Mouse (Mus musculus): ENCODE measurements around the gene Ppp1r1c. TPM values are rescaled to one million over a fixed set of nuclear protein-coding genes. Genes with fewer than 3 reads are reported as not detected.
"Not testable (repeated sequence)": the region's sequence is repeated elsewhere in the genome, so short reads cannot be mapped to it uniquely, and the experiment has no call there.

Gene Ppp1r1c
- polyA plus RNA-seq, 1 experiment from 2014 or later: 3.2 TPM

GRCm38 (mm10) chr2:79797444-79797843 is 89.9 kb downstream of the Ppp1r1c start:
- no peak overlapping the region for H3K4me3 ChIP-seq (replicated peaks)
- H3K4me2 ChIP-seq (replicated peaks): no peak overlapping the region
- H3K9ac ChIP-seq (replicated peaks): no peak overlapping the region
- 72% methylated on average over 2 of the region's 2 CpGs for WGBS
- no peaks in the 10 kb centered on the region for H3K36me3 ChIP-seq
- H3K27me3 ChIP-seq: no peaks in the 10 kb centered on the region
- no peaks in the 10 kb centered on the region for H3K9me3 ChIP-seq
- no peaks in the 10 kb centered on the region for H3K4me1 ChIP-seq (replicated peaks)
- H3K27ac ChIP-seq: no peak overlapping the region
- ATAC-seq: no peak

- no peak overlapping the region for H3K9ac ChIP-seq (replicated peaks)
- no peak overlapping the region for H3K4me3 ChIP-seq (replicated peaks)
- ATAC-seq: no peak
- no peaks in the 10 kb centered on the region for H3K27me3 ChIP-seq
- no peak overlapping the region for H3K4me2 ChIP-seq (replicated peaks)
- 41% methylated on average over 7 of the region's 7 CpGs for WGBS
- no peaks in the 10 kb centered on the region for H3K9me3 ChIP-seq
- H3K36me3 ChIP-seq: no peaks in the 10 kb centered on the region
- H3K27ac ChIP-seq: no peak overlapping the region
- no peaks in the 10 kb centered on the region for H3K4me1 ChIP-seq (replicated peaks)
Observed at GRCm38 (mm10) chr2:79798627-79799026, 91.0 kb downstream of the Ppp1r1c start.

GRCm38 (mm10) chr2:79815708-79816484 is 108.3 kb downstream of the Ppp1r1c start:
- Histone ChIP-seq H3K9ac (replicated peaks) (no peak overlapping the region), H3K4me2 (replicated peaks) (no peak overlapping the region), H3K36me3 (no peaks in the 10 kb centered on the region), H3K27ac (no peak overlapping the region), H3K9me3 (no peaks in the 10 kb centered on the region), H3K4me3 (replicated peaks) (no peak overlapping the region), H3K27me3 (no peaks in the 10 kb centered on the region), H3K4me1 (replicated peaks) (no peaks in the 10 kb centered on the region; the same call in 1 of the 2 replicates)
- ATAC-seq: no peak
- 79% methylated on average over 3 of the region's 3 CpGs for WGBS

DNA sequence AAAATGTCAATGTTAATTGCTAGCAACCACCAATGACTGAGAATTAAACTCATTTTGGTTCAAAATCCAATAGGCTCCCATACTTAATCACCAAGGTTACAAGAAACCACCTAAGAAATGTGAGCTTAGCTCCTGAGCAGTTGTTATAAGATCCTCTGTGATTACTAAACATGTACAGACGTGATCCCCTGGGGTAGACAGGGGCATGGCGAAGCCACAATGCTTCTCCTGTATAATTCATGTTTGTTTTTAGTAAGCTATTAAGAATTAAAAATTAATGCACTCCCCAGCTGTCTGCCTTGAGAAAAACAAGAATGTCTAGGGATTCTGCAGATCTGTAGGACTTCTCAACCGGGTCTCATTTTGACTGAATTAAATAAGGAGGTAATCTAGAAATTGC is 112.0 kb downstream of the Ppp1r1c start:
- no peak overlapping the region for H3K9ac ChIP-seq (replicated peaks)
- 46% methylated on average over 3 of the region's 3 CpGs for WGBS
- no peaks in the 10 kb centered on the region for H3K27me3 ChIP-seq
- H3K27ac ChIP-seq: no peak overlapping the region
- H3K4me3 ChIP-seq (replicated peaks): no peak overlapping the region
- no peaks in the 10 kb centered on the region; the same call in 1 of the 2 replicates for H3K4me1 ChIP-seq (replicated peaks)
- no peaks in the 10 kb centered on the region for H3K36me3 ChIP-seq
- H3K4me2 ChIP-seq (replicated peaks): no peak overlapping the region
- ATAC-seq: no peak
- H3K9me3 ChIP-seq: no peaks in the 10 kb centered on the region

DNA sequence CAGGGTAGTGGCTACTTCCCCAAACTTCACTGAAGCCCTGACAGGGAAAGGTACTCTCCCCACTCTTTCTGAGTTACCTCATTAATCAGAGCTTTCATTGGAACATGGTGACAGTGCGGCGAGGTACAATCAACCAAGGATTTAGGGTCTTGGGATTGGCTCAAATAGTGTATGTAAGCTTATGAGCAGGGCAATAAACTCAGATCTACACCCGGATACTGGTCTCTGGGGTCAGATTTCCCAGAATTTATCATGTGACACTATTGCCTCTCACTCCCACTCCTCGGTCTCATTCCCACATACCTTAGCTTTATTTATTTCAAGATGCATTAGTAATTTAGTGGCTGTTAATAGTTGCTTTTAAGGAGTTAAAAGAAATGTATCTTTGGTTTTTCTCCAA is 118.3 kb downstream of the Ppp1r1c start:
- Histone ChIP-seq H3K27ac (no peak overlapping the region), H3K9ac (replicated peaks) (no peak overlapping the region), H3K4me3 (replicated peaks) (no peak overlapping the region), H3K4me2 (replicated peaks) (no peak overlapping the region), H3K9me3 (no peaks in the 10 kb centered on the region), H3K4me1 (replicated peaks) (no peaks in the 10 kb centered on the region), H3K36me3 (no peaks in the 10 kb centered on the region), H3K27me3 (no peaks in the 10 kb centered on the region)
- ATAC-seq: no peak
- WGBS: 92% methylated on average over 4 of the region's 4 CpGs

GRCm38 (mm10) chr2:79839090-79839489 is 131.5 kb downstream of the Ppp1r1c start:
- ATAC-seq: no peak
- Histone ChIP-seq H3K4me3 (replicated peaks) (no peak overlapping the region), H3K4me1 (replicated peaks) (no peaks in the 10 kb centered on the region), H3K27me3 (no peaks in the 10 kb centered on the region), H3K27ac (no peak overlapping the region), H3K36me3 (no peaks in the 10 kb centered on the region), H3K9ac (replicated peaks) (no peak overlapping the region), H3K9me3 (no peaks in the 10 kb centered on the region), H3K4me2 (replicated peaks) (no peak overlapping the region)
- 90% methylated on average over 6 of the region's 6 CpGs for WGBS

DNA sequence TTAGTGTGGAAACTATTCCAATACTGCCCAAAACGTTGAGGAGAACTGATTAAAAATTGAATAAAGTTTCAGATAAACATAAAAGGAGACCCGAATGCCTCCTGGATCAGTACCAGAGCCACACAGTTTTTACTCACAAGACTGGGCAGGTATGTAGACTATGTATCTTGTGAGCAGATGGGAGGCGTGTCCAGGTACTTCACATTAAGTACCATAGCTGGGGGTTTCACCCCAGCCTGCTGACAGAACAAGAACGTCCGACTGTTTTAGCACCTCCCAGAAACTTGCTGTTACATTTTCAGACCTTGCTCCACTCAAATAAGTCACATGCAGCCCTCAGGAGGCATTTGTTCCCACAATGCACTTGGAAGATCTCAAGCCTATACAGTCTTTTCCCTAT is 131.9 kb downstream of the Ppp1r1c start:
- H3K4me3 ChIP-seq (replicated peaks): no peak overlapping the region
- H3K27ac ChIP-seq: no peak overlapping the region
- no peaks in the 10 kb centered on the region for H3K27me3 ChIP-seq
- no peaks in the 10 kb centered on the region for H3K36me3 ChIP-seq
- no peak for ATAC-seq
- H3K9ac ChIP-seq (replicated peaks): no peak overlapping the region
- no peaks in the 10 kb centered on the region for H3K4me1 ChIP-seq (replicated peaks)
- no peak overlapping the region for H3K4me2 ChIP-seq (replicated peaks)
- H3K9me3 ChIP-seq: no peaks in the 10 kb centered on the region
- 83% methylated on average over 5 of the region's 5 CpGs for WGBS

GRCm38 (mm10) chr2:79847396-79847795 is 139.8 kb downstream of the Ppp1r1c start:
- not testable (repeated sequence) for H3K4me1 ChIP-seq (replicated peaks); H3K9me3 ChIP-seq; ATAC-seq; H3K27ac ChIP-seq; H3K4me2 ChIP-seq (replicated peaks); H3K36me3 ChIP-seq; H3K27me3 ChIP-seq; H3K4me3 ChIP-seq (replicated peaks); H3K9ac ChIP-seq (replicated peaks)
- 89% methylated on average over 13 of the region's 13 CpGs for WGBS

- WGBS: 91% methylated on average over 1 of the region's 1 CpGs
- no peak overlapping the region for H3K9ac ChIP-seq (replicated peaks)
- no peak overlapping the region for H3K4me2 ChIP-seq (replicated peaks)
- H3K27ac ChIP-seq: no peak overlapping the region
- no peaks in the 10 kb centered on the region for H3K4me1 ChIP-seq (replicated peaks)
- no peaks in the 10 kb centered on the region for H3K27me3 ChIP-seq
- H3K9me3 ChIP-seq: no peaks in the 10 kb centered on the region
- no peaks in the 10 kb centered on the region for H3K36me3 ChIP-seq
- no peak overlapping the region for H3K4me3 ChIP-seq (replicated peaks)
- ATAC-seq: no peak
Observed at GRCm38 (mm10) chr2:79856874-79857273, 149.3 kb downstream of the Ppp1r1c start.

DNA sequence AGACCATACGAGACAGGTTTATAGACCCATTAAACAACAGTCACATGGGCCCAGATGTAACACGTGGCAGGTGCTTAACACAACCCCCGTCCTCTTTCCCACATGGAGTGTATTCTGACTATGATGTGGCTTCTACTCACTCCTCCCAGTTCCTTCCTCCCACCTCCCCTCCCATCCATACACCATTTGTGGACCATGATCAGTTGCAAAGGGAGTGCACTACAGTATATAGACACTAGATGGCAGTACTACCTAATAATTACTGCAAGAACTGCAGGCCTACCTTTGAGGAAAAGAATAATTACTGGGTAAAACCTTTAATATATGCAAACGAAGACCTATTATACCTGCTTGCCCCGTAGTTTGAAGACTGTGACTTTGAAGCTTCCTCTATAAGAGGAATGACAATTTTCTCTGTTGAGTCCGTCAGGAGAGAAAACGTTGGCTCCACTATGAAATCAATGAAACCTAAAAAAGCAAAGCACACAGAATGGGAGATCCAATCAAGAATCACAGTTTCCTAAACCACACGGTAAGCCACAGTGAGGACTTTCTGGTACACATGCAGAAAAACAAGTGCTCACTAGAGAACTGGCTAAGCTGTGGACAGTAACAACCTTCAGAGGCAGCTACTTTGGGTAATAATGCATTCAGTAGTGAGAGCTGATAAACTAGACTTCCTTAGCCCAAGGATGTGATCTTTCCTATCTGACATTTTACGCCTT is 157.9 kb downstream of the Ppp1r1c start:
- no peaks in the 10 kb centered on the region for H3K9me3 ChIP-seq
- H3K4me3 ChIP-seq (replicated peaks): no peak overlapping the region
- H3K9ac ChIP-seq (replicated peaks): no peak overlapping the region
- H3K4me1 ChIP-seq (replicated peaks): no peaks in the 10 kb centered on the region
- peak; percentile 94 for ATAC-seq
- H3K4me2 ChIP-seq (replicated peaks): no peak overlapping the region
- no peak overlapping the region for H3K27ac ChIP-seq
- no peaks in the 10 kb centered on the region for H3K36me3 ChIP-seq
- no peaks in the 10 kb centered on the region for H3K27me3 ChIP-seq
- WGBS: 46% methylated on average over 9 of the region's 9 CpGs
